Mouse (Mus musculus) layer of hippocampus, adult 2 months (tissue): Measurements from ENCODE around the gene Med27. TPM values are rescaled to one million over a fixed set of nuclear protein-coding genes. Genes with fewer than 3 reads are reported as not detected.
A peak's percentile ranks its signal among the peaks of the same experiment; 100 is the strongest.

Source experiments
- DNase-seq, 2 experiments: peaks; one replicate each; pipeline ENCODE4 v3.0.0; 2022; ENCODE audit warnings: low spot score in 2 of 2
- H3K27ac ChIP-seq: fragments of 200-600 bp; 2 replicates; pipeline ENCODE4 v1.8.1; 2022
- H3K4me3 ChIP-seq: fragments of 200-600 bp; 2 replicates; pipeline ENCODE4 v1.8.1; 2022; ENCODE audit warnings: mild to moderate bottlenecking
- CTCF ChIP-seq: fragments of 200-600 bp; conservative IDR thresholded peaks from 2 replicates; pipeline ENCODE4 v1.8.1; 2022; ENCODE audit warnings: antibody characterized with exemption, mild to moderate bottlenecking, moderate library complexity
- total RNA-seq, 2 experiments: library from RNA; stranded (reverse); gene quantifications; 2 replicates each; pipeline ENCODE4 v1.2.3; 2021

Gene Med27
- total RNA-seq, 2 experiments from 2014 or later: 45.3 to 45.5 TPM

DNA sequence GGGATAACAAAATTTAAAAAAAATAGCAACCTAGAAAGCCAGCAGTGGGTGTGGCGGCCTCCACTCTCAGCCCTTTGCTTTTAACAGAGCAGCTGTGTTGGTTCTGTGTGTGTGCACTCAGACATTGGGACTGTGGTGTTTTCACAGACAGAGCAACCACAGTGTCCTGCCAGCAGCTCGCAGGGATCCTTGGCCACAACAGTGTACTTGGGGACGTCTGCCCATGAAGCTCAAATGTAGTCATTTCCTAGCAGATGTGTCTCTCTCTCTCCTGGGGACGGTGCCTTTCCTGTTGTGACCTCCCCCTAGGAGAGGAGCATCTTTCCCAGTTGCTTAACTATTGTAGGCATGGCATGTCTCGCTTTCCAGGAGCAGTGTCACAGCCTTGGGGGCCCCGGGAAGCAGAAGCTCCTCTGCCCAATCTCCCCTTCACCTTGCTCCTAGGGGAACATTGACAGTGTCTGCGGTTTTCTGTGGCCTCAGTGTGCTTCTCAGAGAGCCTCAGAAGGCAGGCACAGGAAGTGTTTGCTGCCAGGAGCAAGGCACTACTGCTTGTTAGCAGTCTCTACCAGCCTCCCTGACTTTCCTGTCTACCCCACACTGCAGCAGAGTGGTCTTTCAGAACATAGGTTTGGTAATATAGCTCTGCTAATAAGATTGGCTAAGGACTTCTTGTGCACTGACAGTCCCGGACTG is 18.5 kb downstream of the Med27 start:
- no peak overlapping the region for H3K4me3 ChIP-seq
- H3K27ac ChIP-seq: no peak overlapping the region
- DNase-seq: no peak
- no peak for TF ChIP-seq CTCF

DNA sequence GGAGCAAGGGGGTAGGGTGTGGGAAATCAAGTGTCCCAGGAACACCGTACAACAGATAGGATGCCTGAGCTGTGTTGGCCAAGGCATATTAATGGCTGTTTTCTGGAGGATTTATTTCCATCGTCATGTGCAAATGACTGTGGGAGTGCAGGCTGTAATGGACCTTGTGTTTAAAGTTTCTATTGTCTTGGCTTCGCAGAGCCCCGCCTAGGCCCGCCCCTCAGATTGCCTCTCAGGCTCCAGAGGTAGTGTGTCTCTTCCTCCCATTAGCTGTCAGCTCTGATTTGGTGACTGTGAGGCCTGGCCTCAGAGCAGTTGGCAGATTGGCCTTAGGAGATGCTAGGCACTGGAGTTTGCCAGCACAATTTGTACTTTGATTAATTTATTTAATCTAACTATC is 22.1 kb downstream of the Med27 start:
- DNase-seq: no peak
- Histone ChIP-seq H3K27ac (peak overlapping the region; percentile 46; the same call in 1 of the 2 replicates), H3K4me3 (no peak overlapping the region)
- no peak for TF ChIP-seq CTCF

DNA sequence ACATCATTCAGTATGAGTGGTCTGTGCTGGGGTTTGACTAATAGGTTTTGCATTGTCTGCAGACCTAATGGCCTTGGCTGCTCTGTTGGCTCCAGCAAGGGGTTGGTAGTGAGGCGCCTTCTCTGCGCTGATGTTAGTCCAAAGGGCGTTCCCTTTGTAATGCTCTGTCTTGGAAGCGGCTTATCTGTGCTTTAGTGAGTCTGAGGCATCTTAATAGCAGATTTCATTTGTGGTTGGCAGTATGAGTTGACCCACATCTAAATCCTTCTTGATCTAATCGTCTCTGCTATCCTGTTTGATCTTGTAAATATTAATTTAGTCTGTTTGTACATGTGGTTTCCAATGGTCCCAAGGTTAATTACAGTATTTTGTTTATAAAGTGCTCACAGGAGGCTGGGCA is 25.6 kb downstream of the Med27 start:
- H3K4me3 ChIP-seq: no peak overlapping the region
- no peak overlapping the region for H3K27ac ChIP-seq
- no peak for TF ChIP-seq CTCF
- DNase-seq: no peak

DNA sequence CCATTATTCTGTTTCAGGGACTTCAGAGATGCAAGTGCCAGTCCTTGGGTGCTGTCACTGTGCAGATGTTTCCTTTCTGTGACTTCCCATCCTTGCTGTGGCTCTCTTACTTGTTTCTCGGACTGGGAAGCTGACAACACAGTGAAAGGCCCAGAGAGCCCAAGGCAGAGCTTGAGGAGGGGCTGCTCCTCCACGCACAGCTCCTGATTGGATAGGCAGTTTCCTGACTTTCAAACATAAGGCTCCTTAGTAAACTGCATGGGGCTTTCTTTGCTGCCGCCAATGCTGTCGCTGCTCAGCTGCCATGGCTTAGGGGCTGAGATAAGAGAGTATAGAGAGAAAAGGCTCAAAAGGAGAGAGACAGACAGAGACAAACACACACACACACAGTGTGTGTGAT is 35.1 kb downstream of the Med27 start:
- TF ChIP-seq CTCF: no peak
- Histone ChIP-seq H3K4me3 (no peak overlapping the region), H3K27ac (peak overlapping the region; percentile 20; the same call in 1 of the 2 replicates)
- DNase-seq: no peak

DNA sequence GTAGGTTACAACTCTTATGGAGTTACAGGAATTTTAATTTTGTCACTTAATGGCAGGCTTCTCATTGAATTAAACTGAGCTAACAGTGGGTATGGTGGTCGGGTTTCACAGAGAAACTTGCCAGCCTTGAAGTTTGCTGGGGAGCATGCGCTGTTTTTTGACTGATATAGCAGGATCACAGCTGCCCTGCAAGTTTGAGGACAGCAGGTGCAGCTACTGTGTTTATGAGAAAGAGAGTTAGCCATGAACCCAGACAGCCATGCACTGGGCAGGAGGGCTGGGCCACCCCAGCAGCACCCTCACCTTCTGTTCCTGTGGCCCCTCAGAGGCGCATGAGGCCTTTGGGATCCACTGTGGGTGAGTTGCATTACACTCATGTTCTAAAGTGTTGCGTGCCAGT is 36.0 kb downstream of the Med27 start:
- Histone ChIP-seq H3K27ac (no peak overlapping the region), H3K4me3 (no peak overlapping the region)
- TF ChIP-seq CTCF: no peak
- no peak for DNase-seq

DNA sequence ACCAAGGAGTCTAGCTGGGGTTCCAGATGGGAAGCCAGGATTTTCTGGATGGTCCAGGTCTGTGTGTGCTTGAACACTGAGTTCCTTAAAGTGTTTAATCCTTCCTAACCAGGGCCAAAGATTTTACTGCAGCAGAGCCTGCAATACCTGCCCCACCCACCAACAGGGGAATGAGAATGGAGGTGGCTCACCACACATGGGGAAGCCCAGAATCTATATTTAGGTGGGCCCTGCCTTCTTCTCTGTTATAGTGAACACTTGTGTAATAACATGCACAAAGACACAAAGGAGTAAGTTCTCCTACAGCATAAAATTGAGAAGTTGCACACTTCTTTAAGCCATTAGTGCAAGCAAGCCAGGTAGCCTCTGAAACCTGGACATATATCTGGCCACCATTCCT is 36.5 kb downstream of the Med27 start:
- DNase-seq: no peak
- TF ChIP-seq CTCF: no peak; the same call in 1 of the 2 replicates
- Histone ChIP-seq H3K27ac (no peak overlapping the region), H3K4me3 (no peak overlapping the region)

DNA sequence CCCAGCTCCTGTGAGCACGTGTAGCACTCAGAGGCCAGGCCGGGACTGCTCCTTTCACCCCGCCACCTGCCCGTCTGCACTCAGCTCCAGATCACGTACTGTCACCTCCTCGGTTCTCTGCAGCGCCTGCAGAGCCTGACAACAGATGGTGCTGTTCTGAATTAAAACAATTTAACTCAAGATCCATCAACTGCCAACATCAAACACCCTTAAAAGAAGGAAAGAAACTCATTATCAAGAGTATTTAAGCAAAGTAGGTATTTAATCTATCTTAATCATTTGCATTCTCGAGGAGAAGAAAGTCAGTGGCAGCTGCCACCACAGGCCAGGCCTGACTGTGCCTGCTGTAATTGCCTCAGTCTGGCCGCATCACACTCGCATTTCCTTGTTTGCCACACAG is 38.8 kb downstream of the Med27 start:
- Histone ChIP-seq H3K4me3 (no peak overlapping the region), H3K27ac (peak overlapping the region; percentile 81)
- peak in 1 of 2 experiments; percentile 41 for DNase-seq
- peak; percentile 49 for TF ChIP-seq CTCF

DNA sequence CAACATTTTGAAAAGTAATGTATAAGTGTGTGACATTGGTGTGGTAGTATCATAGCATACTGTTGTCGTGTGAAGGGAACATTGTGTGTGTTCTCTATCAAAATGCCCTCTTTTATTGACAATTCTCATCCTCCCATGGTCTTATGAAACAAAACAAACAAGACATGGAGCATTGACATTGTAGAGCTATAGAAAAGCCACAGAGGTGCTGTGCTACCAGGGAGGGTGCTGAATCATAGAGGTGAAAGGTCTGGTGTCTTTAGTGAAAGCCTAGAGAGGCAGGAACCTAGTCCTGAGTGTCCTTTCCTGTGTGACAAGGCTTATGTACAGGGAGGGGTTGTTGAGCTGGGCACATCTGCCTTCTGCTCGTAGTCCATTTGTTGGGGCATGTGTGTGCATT is 40.6 kb downstream of the Med27 start:
- DNase-seq: no peak
- TF ChIP-seq CTCF: no peak
- H3K27ac ChIP-seq: peak overlapping the region; percentile 74; the same call in 1 of the 2 replicates
- H3K4me3 ChIP-seq: no peak overlapping the region

DNA sequence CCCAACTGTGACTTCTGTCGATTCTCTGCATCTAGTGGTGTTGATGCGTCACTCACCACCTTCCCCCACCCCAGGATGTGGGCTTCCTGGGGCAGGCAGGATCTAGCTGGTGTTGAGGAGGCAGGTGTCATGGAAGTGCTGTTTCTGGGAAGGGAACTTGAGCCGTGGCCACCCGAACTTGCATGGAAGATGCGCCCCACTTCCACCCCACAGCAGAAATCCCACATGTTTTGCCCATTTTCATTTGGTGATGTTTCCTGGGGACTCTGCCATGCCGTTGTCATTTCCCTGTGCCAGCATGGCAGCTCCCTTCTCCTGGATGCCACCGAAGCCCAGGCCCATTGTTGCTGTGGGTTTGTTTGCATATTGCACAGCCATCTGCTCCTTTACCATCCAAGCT is 42.3 kb downstream of the Med27 start:
- peak; percentile 40 to 47 for DNase-seq
- TF ChIP-seq CTCF: no peak
- no peak overlapping the region for H3K4me3 ChIP-seq
- H3K27ac ChIP-seq: peak overlapping the region; percentile 74

DNA sequence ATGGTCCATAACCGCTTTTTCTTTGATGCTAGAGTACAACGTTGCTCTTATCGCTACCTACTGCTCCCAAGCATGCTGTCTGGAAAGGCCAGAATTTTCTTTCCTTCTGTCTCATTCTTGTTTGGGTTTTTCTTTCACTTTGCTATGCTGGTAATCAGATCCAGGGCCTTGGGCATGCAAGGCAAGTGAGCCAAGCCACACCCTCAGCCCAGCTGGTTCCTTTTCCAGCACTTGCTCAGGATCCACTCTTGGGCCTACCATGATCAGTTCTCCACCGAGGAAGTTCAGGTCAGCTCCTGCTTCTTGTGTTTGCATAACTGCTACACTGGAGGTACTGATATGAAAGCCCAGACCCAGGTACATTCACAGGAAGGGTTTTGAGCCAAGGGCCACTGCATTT is 44.5 kb downstream of the Med27 start:
- Histone ChIP-seq H3K27ac (no peak overlapping the region), H3K4me3 (no peak overlapping the region)
- no peak for TF ChIP-seq CTCF
- no peak for DNase-seq

DNA sequence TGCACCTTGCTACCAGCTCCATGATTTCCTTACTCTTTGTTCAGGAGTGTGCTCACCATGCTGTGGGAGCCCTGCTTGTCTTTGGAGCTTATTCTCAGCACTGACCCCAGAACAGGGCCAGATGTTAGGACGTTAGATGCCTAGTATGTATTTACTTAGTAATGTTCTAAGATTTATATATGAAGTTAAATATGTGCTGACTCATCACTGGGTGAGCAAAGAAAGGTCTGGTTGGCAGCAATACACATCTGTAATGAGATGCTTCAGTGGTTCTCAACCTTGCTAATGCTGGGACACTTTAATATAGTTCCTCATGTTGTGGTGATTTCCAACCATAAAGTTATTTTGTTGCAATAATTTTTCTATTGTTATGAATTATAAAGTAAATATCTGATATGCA is 45.4 kb downstream of the Med27 start:
- no peak overlapping the region for H3K4me3 ChIP-seq
- H3K27ac ChIP-seq: no peak overlapping the region
- DNase-seq: no peak
- no peak for TF ChIP-seq CTCF

DNA sequence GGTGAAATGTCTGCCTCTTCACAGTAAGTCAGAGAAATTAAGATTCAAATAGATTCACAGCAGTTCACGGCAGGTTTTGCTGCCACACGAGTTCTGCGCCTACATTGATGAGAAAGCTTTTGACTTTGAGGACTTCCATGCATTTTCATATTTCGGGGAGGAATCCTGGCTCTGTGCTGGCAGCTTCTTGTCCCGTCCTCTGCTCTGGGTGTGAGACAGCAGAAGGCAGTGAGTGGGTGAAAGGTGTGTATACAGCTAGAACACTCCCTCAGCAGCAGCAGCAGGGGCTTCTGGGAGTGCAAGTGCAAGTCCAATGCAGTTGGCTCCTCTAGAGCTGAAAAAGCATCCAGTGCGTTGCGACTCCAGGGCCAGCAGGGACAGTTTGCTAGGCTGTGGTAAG is 53.6 kb downstream of the Med27 start:
- Histone ChIP-seq H3K27ac (peak overlapping the region; percentile 33; the same call in 1 of the 2 replicates), H3K4me3 (no peak overlapping the region)
- no peak for TF ChIP-seq CTCF
- no peak for DNase-seq

DNA sequence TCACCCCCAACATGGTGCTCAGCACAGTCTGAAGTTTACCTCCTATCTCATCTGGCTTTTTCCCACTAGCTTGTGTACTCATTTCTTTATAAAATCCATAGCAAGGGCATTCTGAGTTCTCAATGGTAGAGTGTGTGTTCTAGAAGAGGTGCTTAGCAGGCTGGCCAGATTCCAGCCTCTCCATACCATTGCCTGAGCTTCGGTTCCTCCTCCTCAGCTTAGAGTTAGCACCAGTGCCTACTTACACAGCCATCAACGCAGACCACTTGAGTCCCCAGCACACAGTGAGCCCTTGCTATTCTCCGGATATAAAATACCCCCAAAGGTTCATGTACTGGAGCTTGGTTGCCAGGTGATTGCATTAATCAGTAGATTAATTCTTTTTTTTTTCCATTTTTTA is 54.2 kb downstream of the Med27 start:
- no peak for TF ChIP-seq CTCF
- Histone ChIP-seq H3K27ac (peak overlapping the region; percentile 33; the same call in 1 of the 2 replicates), H3K4me3 (no peak overlapping the region)
- DNase-seq: no peak

DNA sequence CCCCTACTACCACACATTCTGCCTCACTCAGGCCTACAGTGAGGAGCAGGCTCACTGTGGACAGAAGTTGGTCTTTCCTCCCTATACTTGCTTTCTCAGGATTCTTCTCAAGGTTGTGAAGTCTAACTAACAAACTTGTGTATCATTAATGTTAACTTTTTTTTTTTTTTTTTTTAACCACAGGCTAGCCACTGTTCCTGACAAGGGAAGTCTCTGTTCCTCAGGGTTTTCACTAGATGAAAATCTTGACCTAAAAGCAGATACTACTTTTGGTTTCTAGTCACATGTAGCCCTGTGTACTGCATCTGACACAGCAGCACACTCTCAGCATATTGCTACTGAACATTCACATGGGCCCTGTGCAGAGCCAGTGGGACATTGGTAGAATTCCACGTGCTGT is 55.2 kb downstream of the Med27 start:
- no peak for TF ChIP-seq CTCF
- no peak for DNase-seq

More for the DNA sequence above, 55.2 kb downstream of the Med27 start:
- Histone ChIP-seq H3K27ac (no peak overlapping the region), H3K4me3 (no peak overlapping the region)
